ENCODE assay signal across 25 mouse cellular contexts in the genomic region with DNA sequence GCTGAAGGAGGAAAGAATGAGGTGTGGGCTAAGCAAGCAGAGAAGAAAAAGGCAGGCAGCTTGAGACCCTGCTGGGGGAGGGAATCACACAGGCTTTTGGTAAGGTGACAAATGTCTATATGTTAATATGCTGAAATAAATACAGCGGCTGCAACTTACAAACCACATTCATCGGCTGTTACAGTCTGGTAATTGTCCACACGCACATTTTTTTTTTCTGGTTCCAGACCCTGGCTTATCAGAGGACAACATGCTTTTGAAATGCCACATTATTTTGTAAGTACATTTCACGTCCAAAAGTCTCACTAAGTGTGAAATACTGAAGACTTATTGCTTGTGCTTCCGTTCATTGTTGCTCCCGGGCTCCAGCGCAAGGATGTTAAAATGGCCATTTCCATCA.
"Had no signal": no experiment of that assay in that cellular context is flagged by ENCODE, and none has a peak within 500 bp of the region (broad histone marks: within the 10 kb centered on the region; RNA-seq: fewer than 3 reads in every experiment).

No protein-coding gene starts in this region.

- H3K9ac ChIP-seq: forebrain, postnatal 0 days; heart, embryonic 13.5 days; heart, embryonic 15.5 days; hindbrain, embryonic 13.5 days; hindbrain, embryonic 15.5 days; kidney, embryonic 15.5 days; limb, embryonic 13.5 days had no signal

- H3K27me3 ChIP-seq: heart, embryonic 13.5 days; heart, embryonic 15.5 days; hindbrain, embryonic 13.5 days; hindbrain, embryonic 15.5 days; kidney, embryonic 15.5 days; limb, embryonic 13.5 days had no signal

- H3K36me3 ChIP-seq: heart, embryonic 13.5 days; heart, embryonic 15.5 days; hindbrain, embryonic 13.5 days; hindbrain, embryonic 15.5 days; kidney, embryonic 15.5 days; limb, embryonic 13.5 days had no signal

- ATAC-seq: forebrain, postnatal 0 days; hindbrain, postnatal 0 days; intestine, embryonic 16.5 days had no signal

- H3K27ac ChIP-seq: heart, adult 2 months; heart, embryonic 13.5 days; heart, embryonic 15.5 days; hindbrain, embryonic 13.5 days; hindbrain, embryonic 15.5 days; hindbrain, postnatal 0 days; kidney, embryonic 15.5 days; kidney, postnatal 0 days; limb, embryonic 13.5 days had no signal

- H3K4me2 ChIP-seq: heart, embryonic 11.5 days; heart, embryonic 13.5 days; heart, embryonic 15.5 days; hindbrain, embryonic 13.5 days; hindbrain, embryonic 15.5 days; kidney, embryonic 15.5 days; limb, embryonic 13.5 days had no signal

- H3K4me1 ChIP-seq: heart, embryonic 13.5 days; heart, embryonic 15.5 days; kidney, embryonic 15.5 days; limb, embryonic 13.5 days had no signal

- H3K4me3 ChIP-seq: heart, adult 2 months; heart, embryonic 13.5 days; heart, embryonic 15.5 days; hindbrain, embryonic 13.5 days; hindbrain, embryonic 15.5 days; kidney, embryonic 15.5 days; limb, embryonic 13.5 days had no signal

- H3K9me3 ChIP-seq: heart, embryonic 13.5 days; heart, embryonic 15.5 days; hindbrain, embryonic 13.5 days; hindbrain, embryonic 15.5 days; kidney, embryonic 15.5 days; limb, embryonic 13.5 days had no signal

- DNase-seq: forebrain, postnatal 0 days; gastrocnemius, postnatal 14 days; gastrocnemius, postnatal 36 days; heart, adult 11 months; heart, adult 2 months; heart, postnatal 14 days; heart, postnatal 36 days; kidney, adult 11 months; kidney, adult 2 months; kidney, adult 9 months; kidney, postnatal 14 days; kidney, postnatal 36 days; layer of hippocampus, adult 9-11 months; layer of hippocampus, postnatal 36 days; left cerebral cortex, postnatal 4 days had no signal
